In genomic region chr5:24834491-24834890, GRCm38 (mm10) we compare ENCODE assay signal across 27 mouse cellular contexts. TPM values are rescaled to one million over a fixed set of nuclear protein-coding genes. Genes with fewer than 3 reads are reported as not detected.
A peak's percentile ranks its signal among the peaks of the same experiment; 100 is the strongest.
DNase-seq lines count a peak whose midpoint lies in the region; ATAC-seq and TF ChIP-seq lines count a peak whose summit lies in the region.
"Had no signal": no experiment of that assay in that cellular context is flagged by ENCODE, and none has a peak within 500 bp of the region (broad histone marks: within the 10 kb centered on the region; RNA-seq: fewer than 3 reads in every experiment).

No protein-coding gene starts in this region.

- no peak for ATAC-seq in kidney, postnatal 0 days (replicated peaks; ENCODE audit: low FRiP score, low read depth)
- no peak for ATAC-seq in neural tube, embryonic 15.5 days (ENCODE audit: low FRiP score)
- ATAC-seq: forebrain, embryonic 13.5 days; inflammation-experienced regulatory T-cells, adult 6 months; liver, postnatal 0 days; midbrain, embryonic 15.5 days had no signal

- no peak for TF ChIP-seq CTCF in kidney, postnatal 0 days (IDR thresholded peaks at IDR 0.05; ENCODE audit: low read depth)

- H3K4me3 ChIP-seq in kidney, postnatal 0 days (replicated peaks; ENCODE audit: low read depth, low read length) = no peak overlapping the region
- H3K4me3 ChIP-seq in neural tube, embryonic 15.5 days (replicated peaks) = no peak overlapping the region
- H3K4me3 ChIP-seq: embryonic facial prominence, embryonic 13.5 days; erythroblast, embryonic 14.5 days; forebrain, embryonic 13.5 days; heart, embryonic 10.5 days; midbrain, embryonic 15.5 days; myocyte had no signal

- no peak overlapping the region for H3K4me2 ChIP-seq in kidney, postnatal 0 days (ENCODE audit: low read length)
- H3K4me2 ChIP-seq in neural tube, embryonic 15.5 days = no peak overlapping the region
- H3K4me2 ChIP-seq: embryonic facial prominence, embryonic 13.5 days; forebrain, embryonic 13.5 days; hindbrain, embryonic 14.5 days; liver, embryonic 11.5 days; midbrain, embryonic 15.5 days had no signal

- no peaks in the 10 kb centered on the region for H3K27me3 ChIP-seq in kidney, postnatal 0 days (ENCODE audit: insufficient read depth, low read length)
- no peaks in the 10 kb centered on the region for H3K27me3 ChIP-seq in neural tube, embryonic 15.5 days (replicated peaks)
- H3K27me3 ChIP-seq: embryonic facial prominence, embryonic 13.5 days; forebrain, embryonic 13.5 days; midbrain, embryonic 15.5 days had no signal

- no peaks in the 10 kb centered on the region for H3K9me3 ChIP-seq in kidney, postnatal 0 days (replicated peaks; ENCODE audit: low read length)
- no peaks in the 10 kb centered on the region for H3K9me3 ChIP-seq in neural tube, embryonic 15.5 days (replicated peaks)
- H3K9me3 ChIP-seq: embryonic facial prominence, embryonic 13.5 days; forebrain, embryonic 13.5 days; heart, embryonic 10.5 days; midbrain, embryonic 15.5 days had no signal

- no peak overlapping the region for H3K9ac ChIP-seq in kidney, postnatal 0 days (ENCODE audit: low read depth, low read length)
- no peak overlapping the region for H3K9ac ChIP-seq in neural tube, embryonic 15.5 days (replicated peaks)
- H3K9ac ChIP-seq: embryonic facial prominence, embryonic 13.5 days; forebrain, embryonic 13.5 days; hindbrain, embryonic 14.5 days; liver, postnatal 0 days; midbrain, embryonic 15.5 days had no signal

- 59% methylated on average over 5 of the region's 5 CpGs for WGBS in kidney, postnatal 0 days
- WGBS in neural tube, embryonic 15.5 days = 70% methylated on average over 5 of the region's 5 CpGs

- H3K27ac ChIP-seq in kidney, postnatal 0 days = peak overlapping the region; percentile 9; the same call in 1 of the 2 replicates
- 0 out of 2 replicates have a peak overlapping the region, but pooled peaks have one; percentile 18 for H3K27ac ChIP-seq in neural tube, embryonic 15.5 days (replicated peaks)
- H3K27ac ChIP-seq: embryonic facial prominence, embryonic 13.5 days; forebrain, embryonic 13.5 days; heart, embryonic 10.5 days; hindbrain, embryonic 14.5 days; macrophage; midbrain, embryonic 15.5 days had no signal

- H3K36me3 ChIP-seq in kidney, postnatal 0 days (ENCODE audit: insufficient read depth, low read length) = no peaks in the 10 kb centered on the region
- no peaks in the 10 kb centered on the region for H3K36me3 ChIP-seq in neural tube, embryonic 15.5 days
- H3K36me3 ChIP-seq: embryonic facial prominence, embryonic 13.5 days; midbrain, embryonic 15.5 days had no signal

- DNase-seq in kidney, postnatal 0 days (ENCODE audit: low spot score) = no peak
- DNase-seq in kidney, postnatal 36 days = no peak
- no peak for DNase-seq in neural tube, embryonic 10.5 days (ENCODE audit: extremely low spot score, low spot score)
- peak; percentile 96 for DNase-seq in gonadal fat pad, adult 2 months (ENCODE audit: low read depth)
- DNase-seq in telencephalon, adult 2 months (ENCODE audit: low read depth, low spot score) = peak; percentile 55
- DNase-seq in kidney, postnatal 25 days = no peak
- DNase-seq: adrenal gland, adult 2 months; cerebellum, adult 2 months; cerebellum, postnatal 25 days; embryo, embryonic 11 days; heart, postnatal 10 days; kidney, adult 9 months; kidney, postnatal 4 days; liver, postnatal 0 days; right cerebral cortex, postnatal 25 days; thymus, postnatal 25 days had no signal

- H3K4me1 ChIP-seq in kidney, postnatal 0 days (replicated peaks; ENCODE audit: insufficient read depth, low read length) = peaks cover 13% of the 10 kb centered on the region
- H3K4me1 ChIP-seq in neural tube, embryonic 15.5 days = peaks cover 24% of the 10 kb centered on the region

RNA-seq across cellular contexts. Expression of gene Rheb, which starts 7.9 kb away (rescaled TPM):
- polyA plus RNA-seq in kidney, postnatal 0 days (2015; fragmentation: Nextera tagmentation; extraction: Ambion mirVana) = 252 and 266 TPM in 2 replicates
- polyA plus RNA-seq in neural tube, embryonic 15.5 days (2015; fragmentation: Nextera tagmentation; extraction: Ambion mirVana) = 230 and 258 TPM in 2 replicates
- polyA plus RNA-seq in gonadal fat pad, adult 2 months (2012; rRNA removed) = 31.9 and 37.4 TPM in 2 replicates

Comparison
In these comparisons a context has a peak if more than half of its experiments do, and no peak if none do; other contexts are left out.
1. DNase-seq: peak in gonadal fat pad, adult 2 months (single experiment) and telencephalon, adult 2 months (single experiment); none in kidney, postnatal 0 days (single experiment), kidney, postnatal 36 days (0 of 2), neural tube, embryonic 10.5 days (single experiment) and kidney, postnatal 25 days (0 of 2).